Mouse (Mus musculus) bone marrow, adult 2 months (tissue): Measurements from ENCODE around the gene Csnka2ip. TPM values are rescaled to one million over a fixed set of nuclear protein-coding genes. Genes with fewer than 3 reads are reported as not detected.

ENCODE experiments used
- H3K27ac ChIP-seq: fragments of 200-500 bp; 2 replicates; pipeline ENCODE4 v1.5.1; 2012; ENCODE audit warnings: low read depth, mild to moderate bottlenecking, control low read depth, inconsistent platforms, low read length; ENCODE audit not compliant: control insufficient read depth, poor library complexity, insufficient read depth
- H3K4me1 ChIP-seq: fragments of 200-500 bp; 2 replicates; pipeline ENCODE4 v1.6.1; 2011; ENCODE audit warnings: low read length; ENCODE audit not compliant: control insufficient read depth, insufficient read depth
- H3K4me3 ChIP-seq: fragments of 200-500 bp; replicated peaks from 2 replicates; pipeline ENCODE3; 2011; ENCODE audit warnings: mild to moderate bottlenecking, low read depth, low read length, control low read depth; ENCODE audit not compliant: control insufficient read depth
- CTCF ChIP-seq: fragments of 200-500 bp; IDR thresholded peaks from 2 replicates; pipeline ENCODE4 v1.5.1; 2011; ENCODE audit warnings: low read length, control low read depth; ENCODE audit not compliant: control insufficient read depth, insufficient read depth
- POLR2A ChIP-seq: fragments of 200-500 bp; IDR thresholded peaks from 2 replicates; pipeline ENCODE4 v1.6.1; 2011; ENCODE audit warnings: low read depth, mild to moderate bottlenecking, control low read depth, low read length, borderline replicate concordance; ENCODE audit not compliant: control insufficient read depth
- WGBS: fragments of 180-500 bp; shearing (Covaris S2); methylation state at CpG from one replicate; pipeline ENCODE4 v1.1.7; 2018; 5-methylcytosine and 5-hydroxymethylcytosine counted together
- polyA plus RNA-seq: library from polyadenylated mRNA; stranded (reverse); fragments of >200 nt; gene quantifications from 2 replicates; pipeline ENCODE4 v1.2.4, GENCODE M21; 2011; ENCODE audit warnings: low replicate concordance; ENCODE audit not compliant: missing spikeins, insufficient read depth, insufficient read length

Gene Csnka2ip
- polyA plus RNA-seq, 1 experiment, result not detected

DNA sequence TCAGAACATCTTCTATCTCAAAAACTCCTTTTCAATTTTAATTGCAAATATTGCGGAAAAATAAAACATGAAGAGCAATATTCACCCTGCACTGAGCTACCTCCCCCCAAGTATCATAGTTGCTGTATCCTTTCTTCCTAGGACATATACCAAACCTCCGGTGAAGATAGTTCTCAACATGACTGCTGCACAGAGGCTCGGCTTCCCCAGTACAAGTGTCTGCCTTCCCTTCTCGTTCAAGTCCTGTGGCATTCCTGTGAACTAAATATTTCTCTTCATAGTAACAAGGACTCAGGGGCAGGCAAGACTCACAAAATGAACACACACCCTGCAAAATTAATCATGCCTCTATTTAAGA, 16.0 kb downstream of the Csnka2ip start:
- no peaks in the 10 kb centered on the region for H3K4me1 ChIP-seq
- TF ChIP-seq POLR2A, result no peak
- 84% methylated on average over 4 of the region's 4 CpGs for WGBS
- no peak overlapping the region for H3K27ac ChIP-seq
- no peak overlapping the region for H3K4me3 ChIP-seq

DNA sequence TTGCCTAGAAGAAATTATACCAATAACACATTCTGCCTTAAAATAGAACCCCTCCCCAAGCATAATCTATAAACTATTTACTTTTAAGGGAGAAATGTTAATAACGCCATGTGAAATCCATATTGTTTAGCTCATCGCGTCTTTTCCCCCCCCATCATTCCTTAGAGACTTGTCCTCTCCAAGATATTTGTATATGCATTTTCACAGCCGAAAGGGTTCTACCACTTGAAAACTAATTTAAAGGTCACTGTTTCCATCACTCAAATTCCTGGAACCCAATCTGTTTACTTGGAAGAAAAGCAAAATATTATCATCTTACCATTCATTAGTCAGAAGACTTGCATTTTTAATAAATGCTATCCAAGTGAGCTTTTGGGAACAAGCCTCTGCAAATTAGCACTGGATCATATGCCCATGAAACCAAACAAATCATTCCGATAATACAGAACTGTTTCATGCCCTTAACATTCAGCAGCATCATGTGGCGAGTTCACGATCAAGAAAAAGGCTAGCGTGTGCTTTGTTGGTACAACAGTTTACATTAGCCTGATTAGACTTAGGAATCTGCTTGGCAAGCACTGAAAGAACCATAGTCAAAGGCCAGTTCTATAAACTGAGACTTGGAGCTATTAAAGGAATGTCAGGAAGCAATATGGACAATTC, 16.5 kb downstream of the Csnka2ip start:
- 83% methylated on average over 8 of the region's 8 CpGs for WGBS
- H3K27ac ChIP-seq, result no peak overlapping the region
- TF ChIP-seq POLR2A (no peak), CTCF (no peak)
- no peaks in the 10 kb centered on the region for H3K4me1 ChIP-seq
- no peak overlapping the region for H3K4me3 ChIP-seq

DNA sequence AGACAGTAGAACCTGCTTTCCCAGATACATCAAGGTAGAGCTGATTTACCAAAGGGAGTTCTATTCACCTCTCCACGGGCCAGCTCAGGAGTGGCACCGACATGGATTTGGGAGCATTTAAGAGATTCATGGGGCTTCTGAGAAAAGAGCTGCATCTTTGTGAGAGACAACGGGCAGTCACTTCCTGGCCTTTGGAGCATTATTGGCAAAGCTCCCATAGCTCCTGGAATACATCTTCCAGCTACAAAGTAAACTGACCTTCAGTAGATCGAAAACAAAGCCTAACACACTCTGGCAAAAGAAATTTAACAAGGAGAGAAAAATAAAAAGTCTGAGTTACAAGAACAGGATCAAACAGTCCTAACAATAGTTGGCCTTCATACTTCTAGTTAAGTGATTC, 17.6 kb downstream of the Csnka2ip start:
- WGBS, result 79% methylated on average over 4 of the region's 4 CpGs
- no peak for TF ChIP-seq CTCF
- TF ChIP-seq POLR2A, result no peak
- H3K27ac ChIP-seq, result no peak overlapping the region
- no peak overlapping the region for H3K4me3 ChIP-seq
- no peaks in the 10 kb centered on the region for H3K4me1 ChIP-seq

DNA sequence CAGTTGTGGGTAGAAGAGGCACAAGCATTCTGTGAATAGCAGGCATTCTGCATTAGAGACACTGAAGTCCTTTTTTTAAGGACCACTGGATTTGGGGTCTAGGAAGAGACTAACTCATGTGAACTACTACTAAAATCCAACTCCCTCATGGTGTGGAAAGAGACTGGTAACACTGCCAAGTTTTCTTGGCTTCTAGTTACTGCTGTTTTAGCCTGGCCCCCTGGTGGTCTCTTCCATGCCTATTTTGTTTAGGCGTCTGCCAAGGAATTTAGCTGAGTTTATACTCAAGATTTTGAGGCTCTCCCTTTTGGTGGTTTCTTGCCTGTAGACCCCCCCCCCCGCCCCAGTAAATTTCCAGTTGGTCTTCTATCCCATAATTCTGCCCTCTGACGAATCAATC, 18.8 kb downstream of the Csnka2ip start:
- TF ChIP-seq CTCF (no peak), POLR2A (no peak)
- WGBS, result 64% methylated on average over 3 of the region's 3 CpGs
- no peaks in the 10 kb centered on the region for H3K4me1 ChIP-seq
- H3K4me3 ChIP-seq, result no peak overlapping the region
- H3K27ac ChIP-seq, result no peak overlapping the region

DNA sequence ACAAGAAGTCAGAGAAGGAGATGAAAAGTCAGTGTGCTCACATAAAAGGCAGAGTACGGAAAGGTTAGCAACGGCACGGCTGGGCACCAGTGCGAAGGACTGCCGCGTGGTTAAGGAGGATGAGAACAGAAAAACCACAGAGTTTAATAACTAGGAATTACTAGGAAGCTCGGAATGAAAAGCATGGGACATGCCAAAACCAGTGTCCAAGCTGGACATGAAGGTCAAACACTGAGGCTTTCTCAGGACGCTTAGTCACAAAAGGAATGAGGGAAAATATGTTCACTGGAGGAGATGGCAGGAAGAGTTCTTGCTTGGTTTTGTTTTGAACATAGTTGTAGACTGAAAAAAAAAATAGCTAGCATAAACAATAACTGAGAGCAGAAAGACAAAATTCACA, 32.7 kb downstream of the Csnka2ip start:
- WGBS, result 88% methylated on average over 8 of the region's 8 CpGs

DNA sequence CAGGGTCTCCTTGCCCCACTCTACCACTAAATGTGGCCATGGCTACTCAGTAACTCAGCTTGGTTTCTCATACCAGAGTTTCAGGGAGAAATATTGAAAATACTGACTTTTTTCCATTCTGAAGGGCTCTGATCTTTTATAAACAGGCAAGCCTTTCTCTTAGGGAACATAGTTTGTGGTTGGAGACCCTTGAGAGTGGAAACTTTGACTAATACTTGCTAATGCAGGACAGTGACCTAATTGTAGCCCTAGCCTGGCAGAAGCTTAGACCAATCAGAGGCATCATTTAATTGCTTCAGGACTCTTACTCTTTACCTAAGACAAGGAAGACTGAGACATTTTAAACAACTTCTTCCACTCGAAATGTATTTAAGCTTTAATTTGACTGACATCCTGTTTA, 39.1 kb downstream of the Csnka2ip start:
- 62% methylated on average over 1 of the region's 1 CpGs for WGBS
- Histone ChIP-seq H3K4me1 (no peaks in the 10 kb centered on the region), H3K27ac (no peak overlapping the region), H3K4me3 (no peak overlapping the region)
- no peak for TF ChIP-seq CTCF

More for the DNA sequence above, 32.7 kb downstream of the Csnka2ip start:
- no peaks in the 10 kb centered on the region for H3K4me1 ChIP-seq
- no peak for TF ChIP-seq CTCF
- TF ChIP-seq POLR2A, result no peak
- no peak overlapping the region for H3K4me3 ChIP-seq
- no peak overlapping the region for H3K27ac ChIP-seq

DNA sequence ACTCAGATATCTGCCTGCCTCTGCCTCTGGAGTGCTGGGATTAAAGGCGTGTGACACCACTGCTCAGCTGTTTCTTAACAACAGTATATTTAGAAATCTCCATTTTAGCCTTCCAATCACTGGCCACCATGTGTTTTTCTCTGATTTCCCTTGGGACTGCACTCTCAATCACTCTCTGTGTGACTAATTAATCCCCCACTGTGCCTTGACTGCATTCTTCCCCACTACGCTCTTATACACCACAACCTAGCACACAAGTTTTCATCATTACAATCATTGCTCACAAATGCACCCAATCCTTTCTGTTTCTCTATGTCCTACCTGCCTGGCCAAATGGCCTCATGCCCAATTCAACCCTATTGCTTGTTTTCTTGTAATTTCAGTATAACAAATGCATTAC, 43.7 kb downstream of the Csnka2ip start:
- TF ChIP-seq CTCF (no peak), POLR2A (no peak)
- no peak overlapping the region for H3K4me3 ChIP-seq
- 80% methylated on average over 2 of the region's 2 CpGs for WGBS
- no peaks in the 10 kb centered on the region for H3K4me1 ChIP-seq
- H3K27ac ChIP-seq, result no peak overlapping the region

DNA sequence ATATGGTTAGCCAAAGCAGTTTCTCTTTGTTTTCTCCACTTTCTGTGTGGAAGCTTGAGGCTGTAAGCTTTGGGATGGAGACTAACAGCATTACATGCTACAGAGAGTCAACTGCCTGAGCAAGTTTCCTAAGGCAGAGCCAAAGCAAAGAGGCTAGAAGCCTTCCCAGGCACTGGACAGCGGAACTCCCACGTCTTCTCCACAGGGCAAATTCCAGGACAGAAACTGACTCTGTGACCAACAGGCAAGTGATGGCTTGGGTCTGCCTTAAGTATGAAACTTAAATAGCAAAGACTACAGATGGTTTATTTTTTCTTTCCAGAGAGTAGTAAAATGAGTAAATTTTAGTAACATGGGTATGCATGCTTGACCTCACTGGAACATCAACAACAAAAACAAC, 75.3 kb downstream of the Csnka2ip start:
- WGBS, result 92% methylated on average over 2 of the region's 2 CpGs
- no peaks in the 10 kb centered on the region for H3K4me1 ChIP-seq
- no peak overlapping the region for H3K27ac ChIP-seq
- H3K4me3 ChIP-seq, result no peak overlapping the region
- TF ChIP-seq POLR2A (no peak), CTCF (no peak)

DNA sequence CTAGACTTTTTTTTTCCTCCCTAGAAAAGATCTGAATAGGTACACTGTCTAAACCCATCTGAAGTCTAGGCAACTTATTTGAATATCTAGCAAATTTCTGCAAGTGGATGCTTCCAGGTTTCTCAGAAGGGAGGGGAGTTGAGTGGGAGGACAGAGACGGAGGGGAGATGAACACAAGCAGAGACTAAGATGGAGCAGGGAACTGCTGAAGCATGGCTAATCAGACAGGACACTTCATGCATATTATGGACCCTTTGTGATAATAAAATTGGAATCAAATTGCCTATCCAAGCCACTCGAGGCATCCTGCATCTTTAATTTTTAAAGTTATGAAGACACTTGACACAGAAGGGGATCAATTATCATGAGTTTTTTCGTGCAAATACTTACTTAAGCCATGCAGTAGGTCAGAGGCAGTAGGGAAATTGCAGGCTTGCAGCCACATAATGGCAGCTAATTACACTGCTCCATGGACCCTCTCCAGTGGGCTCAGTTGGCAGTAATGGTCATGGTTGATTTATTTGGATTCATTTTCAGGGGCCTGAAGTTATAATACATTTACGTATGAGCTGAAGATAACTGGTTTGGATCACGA, 78.1 kb downstream of the Csnka2ip start:
- 72% methylated on average over 5 of the region's 5 CpGs for WGBS
- Histone ChIP-seq H3K4me3 (no peak overlapping the region), H3K4me1 (no peaks in the 10 kb centered on the region), H3K27ac (no peak overlapping the region)
- TF ChIP-seq POLR2A, result no peak
- no peak for TF ChIP-seq CTCF
